Mouse (Mus musculus) hindbrain, embryonic 16.5 days (tissue): ENCODE measurements around the gene Scn3b. TPM values are rescaled to one million over a fixed set of nuclear protein-coding genes. Genes with fewer than 3 reads are reported as not detected.

Experiments
- ATAC-seq: fragments of 200-750 bp; cut with Nextera tagmentation; 2 replicates; pipeline ENCODE4 v1.8.0; 2017; ENCODE audit warnings: moderate TSS enrichment, moderate library complexity
- H3K27ac ChIP-seq: fragments of 300-500 bp; sonication (generic); 2 replicates; pipeline ENCODE4 v1.5.1; 2014; ENCODE audit warnings: low read depth, mild to moderate bottlenecking, control low read depth, low read length, moderate library complexity
- H3K27me3 ChIP-seq: fragments of 300-500 bp; sonication (generic); replicated peaks from 2 replicates; pipeline ENCODE4 v1.6.1; 2014; ENCODE audit warnings: low read length; ENCODE audit not compliant: control insufficient read depth, insufficient read depth
- H3K36me3 ChIP-seq: fragments of 300-500 bp; sonication (generic); 2 replicates; pipeline ENCODE4 v1.6.1; 2014; ENCODE audit warnings: mild to moderate bottlenecking, low read length, moderate library complexity, mixed read lengths; ENCODE audit not compliant: control insufficient read depth, insufficient read depth
- H3K4me1 ChIP-seq: fragments of 300-500 bp; sonication (generic); 2 replicates; pipeline ENCODE4 v1.6.1; 2014; ENCODE audit warnings: low read depth, low read length; ENCODE audit not compliant: control insufficient read depth, insufficient read depth
- H3K4me2 ChIP-seq: fragments of 300-500 bp; sonication (generic); 2 replicates; pipeline ENCODE4 v1.6.1; 2014; ENCODE audit warnings: mild to moderate bottlenecking, low read length, control low read depth, moderate library complexity
- H3K4me3 ChIP-seq: fragments of 300-500 bp; sonication (generic); 2 replicates; pipeline ENCODE4 v1.5.1; 2014; ENCODE audit warnings: mild to moderate bottlenecking, low read length, control low read depth, moderate library complexity
- H3K9ac ChIP-seq: fragments of 300-500 bp; sonication (generic); 2 replicates; pipeline ENCODE4 v1.6.1; 2014; ENCODE audit warnings: low read depth, mild to moderate bottlenecking, control low read depth, low read length, moderate library complexity
- H3K9me3 ChIP-seq: fragments of 300-500 bp; sonication (generic); 2 replicates; pipeline ENCODE4 v1.6.1; 2014; ENCODE audit warnings: mild to moderate bottlenecking, low read length, moderate library complexity; ENCODE audit not compliant: control insufficient read depth
- WGBS: fragments of 180-500 bp; shearing (Covaris S2); extraction: QIAGEN DNeasy Blood & Tissue Kit; methylation state at CpG from one replicate; pipeline ENCODE4 v1.1.7; 2014; 5-methylcytosine and 5-hydroxymethylcytosine counted together
- polyA plus RNA-seq: library from polyadenylated mRNA; unstranded; fragments of >200 nt; fragmentation: Nextera tagmentation; extraction: Ambion mirVana; gene quantifications from 2 replicates; pipeline ENCODE4 v1.2.1, GENCODE M21; 2015

Scn3b gene
- polyA plus RNA-seq = 151 and 167 TPM in 2 replicates

GRCm38 (mm10) chr9:40269103-40269861, at the start of gene Scn3b:
TSS of gene Scn3b (plus strand) at chr9:40269217.
- ATAC-seq = peak; percentile 98
- H3K4me2 ChIP-seq = peak within 1 kb of the TSS; percentile 74
- no peaks in the 10 kb centered on the region for H3K9me3 ChIP-seq
- H3K27ac ChIP-seq = peak within 1 kb of the TSS; percentile 82
- H3K9ac ChIP-seq = peak within 1 kb of the TSS; percentile 70
- peak within 1 kb of the TSS; percentile 69 for H3K4me3 ChIP-seq
- H3K4me1 ChIP-seq = peaks cover 31% of the 10 kb centered on the region
- 0% methylated on average over 35 of the region's 42 CpGs for WGBS
- no peaks in the 10 kb centered on the region for H3K36me3 ChIP-seq
- H3K27me3 ChIP-seq = no peaks in the 10 kb centered on the region

GRCm38 (mm10) chr9:40224289-40224688, 44.7 kb upstream of the Scn3b start:
- no peak overlapping the region for H3K4me2 ChIP-seq
- ATAC-seq = no peak

GRCm38 (mm10) chr9:40227874-40228789, 40.9 kb upstream of the Scn3b start:
- no peaks in the 10 kb centered on the region for H3K27me3 ChIP-seq
- ATAC-seq = peak; percentile 90
- no peaks in the 10 kb centered on the region for H3K4me1 ChIP-seq
- H3K4me3 ChIP-seq = no peak overlapping the region
- no peaks in the 10 kb centered on the region for H3K36me3 ChIP-seq
- no peak overlapping the region for H3K4me2 ChIP-seq
- no peak overlapping the region for H3K9ac ChIP-seq
- 67% methylated on average over 10 of the region's 10 CpGs for whole genome bisulfite sequencing
- H3K9me3 ChIP-seq = peaks cover 4% of the 10 kb centered on the region
- no peak overlapping the region for H3K27ac ChIP-seq

More at GRCm38 (mm10) chr9:40224289-40224688, 44.7 kb upstream of the Scn3b start:
- no peak overlapping the region for H3K9ac ChIP-seq
- H3K27ac ChIP-seq = no peak overlapping the region
- no peak overlapping the region for H3K4me3 ChIP-seq
- no peaks in the 10 kb centered on the region for H3K36me3 ChIP-seq
- no peaks in the 10 kb centered on the region for H3K27me3 ChIP-seq
- H3K4me1 ChIP-seq = no peaks in the 10 kb centered on the region
- 74% methylated on average over 4 of the region's 4 CpGs for WGBS
- no peaks in the 10 kb centered on the region for H3K9me3 ChIP-seq

- Histone ChIP-seq H3K4me2 (no peak overlapping the region), H3K27me3 (no peaks in the 10 kb centered on the region), H3K4me3 (no peak overlapping the region), H3K27ac (no peak overlapping the region), H3K9ac (no peak overlapping the region), H3K36me3 (no peaks in the 10 kb centered on the region), H3K4me1 (no peaks in the 10 kb centered on the region), H3K9me3 (peaks cover 4% of the 10 kb centered on the region)
- no peak for ATAC-seq
- 41% methylated on average over 6 of the region's 6 CpGs for WGBS
These were observed 40.1 kb upstream of the Scn3b start for GRCm38 (mm10) chr9:40228804-40229331.

DNA sequence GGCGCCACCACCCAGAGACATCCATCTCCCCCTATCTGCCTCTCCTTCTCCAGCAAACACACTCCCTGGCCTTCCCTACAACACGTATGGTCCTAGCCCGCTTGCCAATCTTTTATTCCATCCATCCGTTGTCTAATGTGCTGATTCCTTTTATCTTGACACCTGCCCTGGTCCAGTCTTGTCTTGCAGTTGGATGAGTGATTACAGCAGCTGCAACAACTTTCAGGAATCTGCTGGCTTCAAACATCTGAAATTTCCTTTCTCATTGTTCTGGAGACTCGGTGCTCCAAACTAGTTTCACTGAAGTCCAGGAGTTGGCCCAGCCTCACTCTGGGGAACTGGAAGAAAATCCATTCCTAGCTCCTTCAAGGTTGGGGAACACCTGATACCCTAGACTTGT, 39.5 kb upstream of the Scn3b start:
- H3K4me1 ChIP-seq = no peaks in the 10 kb centered on the region
- ATAC-seq = no peak
- no peak overlapping the region for H3K27ac ChIP-seq
- 71% methylated on average over 5 of the region's 5 CpGs for WGBS
- H3K4me2 ChIP-seq = no peak overlapping the region
- no peak overlapping the region for H3K9ac ChIP-seq
- H3K9me3 ChIP-seq = peaks cover 4% of the 10 kb centered on the region
- no peaks in the 10 kb centered on the region for H3K27me3 ChIP-seq
- no peaks in the 10 kb centered on the region for H3K36me3 ChIP-seq
- H3K4me3 ChIP-seq = no peak overlapping the region

DNA sequence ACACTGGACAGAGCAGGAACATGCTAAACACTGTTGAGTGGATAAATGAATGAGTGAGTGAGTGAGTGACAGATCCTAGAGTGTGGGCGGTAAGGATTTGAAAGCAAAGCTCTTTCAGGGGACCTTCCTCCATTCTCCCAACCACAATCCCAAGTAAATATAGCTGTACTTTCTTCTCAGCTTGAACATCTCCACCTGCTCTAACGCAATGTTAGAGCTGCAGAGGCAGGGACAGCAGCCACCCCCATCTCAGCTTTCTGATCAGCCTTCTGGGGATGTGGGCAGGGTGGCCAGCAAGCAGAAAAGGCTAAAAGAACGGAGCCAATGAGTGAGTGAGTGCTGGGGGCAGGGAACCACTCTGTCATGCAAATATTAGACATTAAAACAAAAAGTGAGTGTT, 38.0 kb upstream of the Scn3b start:
- Histone ChIP-seq H3K27ac (no peak overlapping the region), H3K4me2 (no peak overlapping the region), H3K36me3 (no peaks in the 10 kb centered on the region), H3K4me1 (no peaks in the 10 kb centered on the region), H3K9me3 (peaks cover 4% of the 10 kb centered on the region), H3K9ac (no peak overlapping the region), H3K27me3 (no peaks in the 10 kb centered on the region), H3K4me3 (no peak overlapping the region)
- 75% methylated on average over 3 of the region's 3 CpGs for WGBS
- no peak for ATAC-seq

- Histone ChIP-seq H3K4me2 (no peak overlapping the region), H3K27ac (no peak overlapping the region)
These were observed 34.6 kb upstream of the Scn3b start for GRCm38 (mm10) chr9:40234233-40235072.

DNA sequence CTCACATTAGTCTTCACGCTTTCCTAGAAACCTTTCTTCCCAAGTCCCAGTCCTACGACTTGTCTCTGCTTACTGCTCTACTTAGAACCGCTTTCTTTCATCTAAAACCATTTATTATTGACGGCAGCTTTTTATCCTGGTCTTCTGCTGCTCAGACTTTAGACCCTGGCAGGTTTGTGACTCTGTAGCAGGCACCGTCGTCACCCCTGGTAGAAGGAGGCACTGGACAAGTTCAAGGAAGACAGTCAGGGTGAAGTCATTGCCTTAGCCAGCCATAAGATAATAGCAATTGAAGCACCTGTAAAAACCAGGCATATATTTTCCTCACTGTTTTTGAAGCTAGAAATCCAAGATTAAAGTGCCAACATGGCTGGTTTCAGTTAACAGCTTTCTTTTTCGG, 33.8 kb upstream of the Scn3b start:
- no peak overlapping the region for H3K27ac ChIP-seq
- H3K4me2 ChIP-seq = no peak overlapping the region
- no peaks in the 10 kb centered on the region for H3K4me1 ChIP-seq
- H3K9me3 ChIP-seq = peaks cover 4% of the 10 kb centered on the region
- H3K4me3 ChIP-seq = no peak overlapping the region
- H3K36me3 ChIP-seq = no peaks in the 10 kb centered on the region
- no peaks in the 10 kb centered on the region for H3K27me3 ChIP-seq
- WGBS = 89% methylated on average over 7 of the region's 7 CpGs
- no peak for ATAC-seq
- H3K9ac ChIP-seq = no peak overlapping the region

More at GRCm38 (mm10) chr9:40234233-40235072, 34.6 kb upstream of the Scn3b start:
- no peaks in the 10 kb centered on the region for H3K36me3 ChIP-seq
- H3K27me3 ChIP-seq = no peaks in the 10 kb centered on the region
- WGBS = 52% methylated on average over 10 of the region's 10 CpGs
- H3K4me3 ChIP-seq = no peak overlapping the region
- no peak overlapping the region for H3K9ac ChIP-seq
- H3K4me1 ChIP-seq = no peaks in the 10 kb centered on the region
- peak; percentile 27; the same call in 1 of the 2 replicates for ATAC-seq
- H3K9me3 ChIP-seq = peaks cover 4% of the 10 kb centered on the region
